Mouse (Mus musculus) heart, embryonic 13.5 days (tissue): ENCODE data around the gene Lemd1. TPM values are rescaled to one million over a fixed set of nuclear protein-coding genes. Genes with fewer than 3 reads are reported as not detected.

Experiments used
- ATAC-seq: fragments of 200-750 bp; cut with Nextera tagmentation; 2 replicates; pipeline ENCODE4 v1.8.0; 2017; ENCODE audit warnings: moderate TSS enrichment; ENCODE audit not compliant: insufficient number of reproducible peaks, low FRiP score, low TSS enrichment; ENCODE audit errors: extremely low read depth
- H3K27ac ChIP-seq: fragments of 300-500 bp; sonication (generic); replicated peaks from 2 replicates; pipeline ENCODE4 v1.5.1; 2015; ENCODE audit warnings: moderate library complexity, mild to moderate bottlenecking, inconsistent platforms
- H3K27me3 ChIP-seq: fragments of 300-500 bp; sonication (generic); replicated peaks from 2 replicates; pipeline ENCODE4 v1.6.1; 2015; ENCODE audit warnings: mild to moderate bottlenecking, inconsistent platforms
- H3K36me3 ChIP-seq: fragments of 300-500 bp; sonication (generic); 2 replicates; pipeline ENCODE4 v1.6.1; 2015; ENCODE audit warnings: mild to moderate bottlenecking, inconsistent platforms
- H3K4me1 ChIP-seq: fragments of 300-500 bp; sonication (generic); 2 replicates; pipeline ENCODE4 v1.6.1; 2015; ENCODE audit warnings: inconsistent platforms
- H3K4me2 ChIP-seq: fragments of 300-500 bp; sonication (generic); 2 replicates; pipeline ENCODE4 v1.6.1; 2015; ENCODE audit warnings: inconsistent platforms, mild to moderate bottlenecking, moderate library complexity
- H3K4me3 ChIP-seq: fragments of 300-500 bp; sonication (generic); 2 replicates; pipeline ENCODE4 v1.5.1; 2015; ENCODE audit warnings: moderate library complexity, mild to moderate bottlenecking, inconsistent platforms
- H3K9ac ChIP-seq: fragments of 300-500 bp; sonication (generic); 2 replicates; pipeline ENCODE4 v1.6.1; 2015; ENCODE audit warnings: inconsistent platforms, mild to moderate bottlenecking, moderate library complexity
- H3K9me3 ChIP-seq: fragments of 300-500 bp; sonication (generic); 2 replicates; pipeline ENCODE4 v1.6.1; 2016; ENCODE audit warnings: inconsistent platforms
- WGBS: fragments of 180-500 bp; shearing (Covaris S2); methylation state at CpG from one replicate; pipeline ENCODE4 v1.1.7; 2015; ENCODE audit warnings: mixed read lengths; 5-methylcytosine and 5-hydroxymethylcytosine counted together
- polyA plus RNA-seq: library from polyadenylated mRNA; unstranded; fragments of >200 nt; fragmentation: Nextera tagmentation; extraction: Ambion mirVana; gene quantifications from 2 replicates; pipeline ENCODE4 v1.2.1, GENCODE M21; 2015

The Lemd1 gene
- polyA plus RNA-seq, 1 experiment from 2014 or later, result not detected

DNA sequence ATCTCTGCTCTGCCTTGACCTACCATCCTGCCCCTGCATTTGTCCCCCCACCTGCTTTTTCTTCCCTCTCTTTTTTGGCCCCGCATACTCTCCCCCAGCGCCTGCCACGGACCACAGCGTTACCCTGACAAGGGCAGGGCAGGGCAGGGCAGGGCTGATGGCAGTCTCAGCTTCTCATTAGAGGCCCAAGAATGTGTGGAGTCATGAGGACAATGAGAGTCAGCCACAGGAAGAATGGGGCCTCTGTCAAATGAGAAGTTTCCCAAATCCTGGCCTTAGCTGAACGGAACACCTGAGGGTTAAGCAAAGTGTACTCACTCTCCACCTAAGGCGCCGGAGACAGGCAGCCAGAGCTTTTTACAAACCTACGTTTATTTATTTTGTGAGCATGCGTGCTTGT lies 3.9 kb downstream of the Lemd1 start:
- no peaks in the 10 kb centered on the region for H3K9me3 ChIP-seq
- 65% methylated on average over 9 of the region's 9 CpGs for WGBS
- no peak overlapping the region for H3K4me3 ChIP-seq
- no peak for ATAC-seq
- peaks cover 96% of the 10 kb centered on the region for H3K27me3 ChIP-seq
- no peak overlapping the region for H3K27ac ChIP-seq
- H3K4me2 ChIP-seq, result no peak overlapping the region
- H3K4me1 ChIP-seq, result peaks cover 43% of the 10 kb centered on the region
- H3K36me3 ChIP-seq, result no peaks in the 10 kb centered on the region
- H3K9ac ChIP-seq, result no peak overlapping the region

GRCm38 (mm10) chr1:132195681-132196080 lies 4.5 kb downstream of the Lemd1 start:
- ATAC-seq, result no peak
- peaks cover 96% of the 10 kb centered on the region for H3K27me3 ChIP-seq

DNA sequence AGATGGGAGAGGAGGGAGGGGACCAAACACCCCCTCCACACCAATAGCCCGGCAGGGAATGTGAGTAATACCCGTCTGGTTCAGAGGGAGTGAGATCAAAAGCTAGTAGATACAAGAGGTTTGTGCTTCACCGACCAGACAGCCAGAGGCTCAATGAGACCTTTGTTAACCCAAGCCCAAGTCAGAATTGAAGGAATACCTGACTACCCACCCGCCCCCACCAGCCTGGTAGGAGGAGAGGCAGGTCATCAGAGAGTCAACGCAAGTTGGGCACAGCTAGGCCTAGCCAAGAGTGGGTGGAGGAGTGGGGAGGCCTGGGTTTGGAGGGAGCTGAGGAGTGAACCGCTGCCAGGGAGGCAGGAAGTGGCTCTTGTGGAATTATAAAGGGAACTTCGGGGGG lies 5.1 kb downstream of the Lemd1 start:
- WGBS, result 42% methylated on average over 7 of the region's 7 CpGs
- Histone ChIP-seq H3K4me1 (peaks cover 37% of the 10 kb centered on the region), H3K9me3 (no peaks in the 10 kb centered on the region), H3K36me3 (no peaks in the 10 kb centered on the region), H3K4me2 (no peak overlapping the region), H3K27me3 (peaks cover 95% of the 10 kb centered on the region), H3K9ac (no peak overlapping the region), H3K27ac (no peak overlapping the region), H3K4me3 (no peak overlapping the region)
- ATAC-seq, result no peak

More at GRCm38 (mm10) chr1:132195681-132196080, 4.5 kb downstream of the Lemd1 start:
- peaks cover 43% of the 10 kb centered on the region for H3K4me1 ChIP-seq
- no peaks in the 10 kb centered on the region for H3K9me3 ChIP-seq
- H3K9ac ChIP-seq, result no peak overlapping the region
- no peaks in the 10 kb centered on the region for H3K36me3 ChIP-seq
- no peak overlapping the region for H3K27ac ChIP-seq
- WGBS, result 46% methylated on average over 5 of the region's 5 CpGs
- H3K4me3 ChIP-seq, result no peak overlapping the region
- no peak overlapping the region for H3K4me2 ChIP-seq

DNA sequence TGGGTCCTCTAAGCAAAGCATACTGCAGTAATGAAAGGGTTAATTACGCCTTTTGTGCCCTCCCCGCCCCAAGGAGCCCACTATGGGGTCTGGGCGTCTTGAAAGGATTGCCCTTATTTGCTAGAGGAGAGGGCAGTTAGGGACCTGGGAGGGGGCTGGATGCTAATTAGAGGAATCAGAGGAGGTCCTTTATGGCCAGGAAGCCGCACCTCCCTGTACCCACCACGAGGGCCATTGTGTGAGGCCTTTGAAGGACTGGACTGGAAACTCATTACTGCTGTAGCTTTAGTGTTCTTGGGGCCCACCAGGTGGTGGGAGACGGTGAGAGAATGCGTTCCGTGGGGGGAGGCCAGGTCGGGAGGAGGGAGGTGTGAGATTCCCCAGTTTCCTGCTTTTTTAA lies 6.4 kb downstream of the Lemd1 start:
- Histone ChIP-seq H3K9me3 (no peaks in the 10 kb centered on the region), H3K9ac (no peak overlapping the region), H3K27me3 (peaks cover 95% of the 10 kb centered on the region), H3K4me1 (peaks cover 29% of the 10 kb centered on the region), H3K27ac (no peak overlapping the region), H3K36me3 (no peaks in the 10 kb centered on the region), H3K4me3 (no peak overlapping the region), H3K4me2 (no peak overlapping the region)
- 21% methylated on average over 9 of the region's 9 CpGs for WGBS
- ATAC-seq, result no peak

DNA sequence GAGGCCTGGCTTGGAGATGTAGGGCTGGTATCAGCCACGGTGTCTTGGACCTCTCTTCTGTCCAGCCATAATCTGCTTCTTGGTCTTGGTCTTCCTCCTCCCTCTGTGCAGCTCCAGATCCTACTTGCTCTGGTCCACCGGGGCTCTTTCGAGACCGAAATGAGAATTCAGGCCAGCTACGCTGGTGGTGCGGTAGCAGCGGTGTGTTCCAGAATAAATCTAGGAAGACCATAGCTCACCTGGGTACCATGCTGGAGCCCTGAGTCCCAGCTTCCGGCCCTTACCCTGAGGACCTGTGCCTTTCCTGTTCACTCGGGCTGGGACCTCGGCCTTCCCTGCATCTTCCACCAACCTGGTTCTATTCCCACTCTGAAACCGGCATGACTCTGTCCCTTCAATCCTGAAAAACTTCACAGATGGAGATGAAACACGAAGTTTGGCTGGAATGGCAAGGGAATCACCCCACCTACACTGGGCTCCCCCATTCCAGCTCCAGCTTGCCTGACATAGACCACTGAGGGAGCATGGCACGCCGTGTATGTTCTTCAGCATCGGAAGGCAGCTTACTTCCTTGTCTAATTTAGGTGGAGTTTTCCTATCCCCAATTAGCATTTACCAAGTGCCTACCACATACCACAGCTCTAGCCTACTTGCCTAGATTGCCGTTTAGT lies 7.3 kb downstream of the Lemd1 start:
- no peak overlapping the region for H3K4me3 ChIP-seq
- ATAC-seq, result no peak
- H3K9ac ChIP-seq, result no peak overlapping the region
- 77% methylated on average over 16 of the region's 16 CpGs for WGBS
- peaks cover 95% of the 10 kb centered on the region for H3K27me3 ChIP-seq
- H3K4me2 ChIP-seq, result no peak overlapping the region
- H3K27ac ChIP-seq, result no peak overlapping the region
- H3K4me1 ChIP-seq, result peaks cover 29% of the 10 kb centered on the region
- no peaks in the 10 kb centered on the region for H3K36me3 ChIP-seq
- no peaks in the 10 kb centered on the region for H3K9me3 ChIP-seq

- peaks cover 27% of the 10 kb centered on the region for H3K4me1 ChIP-seq
- H3K36me3 ChIP-seq, result no peaks in the 10 kb centered on the region
- no peak overlapping the region for H3K27ac ChIP-seq
- H3K9me3 ChIP-seq, result no peaks in the 10 kb centered on the region
- no peak overlapping the region for H3K4me2 ChIP-seq
- peaks cover 94% of the 10 kb centered on the region for H3K27me3 ChIP-seq
- 81% methylated on average over 6 of the region's 6 CpGs for WGBS
- no peak for ATAC-seq
- no peak overlapping the region for H3K4me3 ChIP-seq
- no peak overlapping the region for H3K9ac ChIP-seq
These were observed 8.0 kb downstream of the Lemd1 start for GRCm38 (mm10) chr1:132199244-132199643.

GRCm38 (mm10) chr1:132199934-132200333 lies 8.7 kb downstream of the Lemd1 start:
- H3K4me2 ChIP-seq, result peak overlapping the region; percentile 57
- 0 out of 2 replicates have a peak overlapping the region, but pooled peaks have one; percentile 10 for H3K9ac ChIP-seq
- ATAC-seq, result no peak
- no peaks in the 10 kb centered on the region for H3K9me3 ChIP-seq
- no peaks in the 10 kb centered on the region for H3K36me3 ChIP-seq
- H3K27ac ChIP-seq, result no peak overlapping the region
- H3K27me3 ChIP-seq, result peaks cover 92% of the 10 kb centered on the region
- 19% methylated on average over 12 of the region's 12 CpGs for WGBS
- H3K4me3 ChIP-seq, result peak overlapping the region; percentile 24
- H3K4me1 ChIP-seq, result peaks cover 20% of the 10 kb centered on the region

DNA sequence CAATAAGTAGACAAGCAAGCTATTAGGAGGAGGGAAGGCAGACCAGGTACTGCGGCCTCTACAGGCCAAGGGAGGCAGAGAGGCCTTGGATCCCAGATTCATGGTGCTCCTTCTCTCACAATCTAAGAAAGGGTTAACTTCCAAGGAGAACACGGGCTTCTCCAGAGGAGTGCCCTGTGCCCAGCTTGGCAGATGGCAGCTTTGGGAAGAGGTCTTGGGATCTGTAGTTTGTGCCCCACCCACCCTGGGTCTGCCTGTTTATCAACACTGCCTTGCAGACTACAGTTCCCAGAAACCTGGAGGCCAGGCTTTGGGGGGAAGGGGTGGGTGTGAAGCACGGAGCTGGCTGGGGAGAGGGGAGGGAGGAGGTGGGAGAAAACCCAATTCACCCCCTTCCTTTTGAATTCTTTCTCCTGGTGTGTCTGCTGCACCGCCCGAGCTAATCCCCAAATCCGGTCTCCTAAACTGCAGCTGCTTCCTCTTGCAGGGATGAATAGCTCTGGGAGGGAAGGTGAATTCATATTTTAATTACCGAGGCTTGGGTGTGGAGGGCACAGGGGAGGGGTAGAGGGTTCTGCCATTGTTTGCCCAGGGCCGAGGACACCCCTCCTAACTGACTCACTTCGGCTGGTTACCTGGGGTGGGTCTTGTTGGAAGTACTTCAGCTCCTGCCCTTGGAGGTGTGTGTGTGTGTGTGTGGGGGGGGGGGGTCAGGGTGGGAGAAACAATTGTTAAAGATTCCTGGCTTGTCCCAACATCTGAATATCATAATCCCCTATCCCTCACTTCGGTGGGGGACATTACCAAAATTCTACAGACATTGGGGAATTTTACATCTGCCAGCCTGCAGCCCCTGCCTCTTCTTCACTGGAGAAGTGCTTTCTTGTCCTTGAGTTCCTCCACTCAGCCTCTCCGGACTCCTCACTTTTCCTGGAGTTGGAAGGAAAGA lies 9.6 kb downstream of the Lemd1 start:
- H3K27me3 ChIP-seq, result peaks cover 85% of the 10 kb centered on the region
- H3K4me2 ChIP-seq, result peak overlapping the region; percentile 57
- no peak overlapping the region for H3K27ac ChIP-seq
- no peaks in the 10 kb centered on the region for H3K36me3 ChIP-seq
- WGBS, result 32% methylated on average over 11 of the region's 11 CpGs
- ATAC-seq, result no peak
- H3K4me3 ChIP-seq, result no peak overlapping the region
- peaks cover 18% of the 10 kb centered on the region for H3K4me1 ChIP-seq
- H3K9ac ChIP-seq, result 0 out of 2 replicates have a peak overlapping the region, but pooled peaks have one; percentile 10
- H3K9me3 ChIP-seq, result no peaks in the 10 kb centered on the region

GRCm38 (mm10) chr1:132201511-132201860 lies 10.3 kb downstream of the Lemd1 start:
- Histone ChIP-seq H3K9ac (no peak overlapping the region), H3K4me3 (no peak overlapping the region), H3K36me3 (no peaks in the 10 kb centered on the region), H3K27me3 (peaks cover 82% of the 10 kb centered on the region), H3K9me3 (no peaks in the 10 kb centered on the region), H3K4me1 (peaks cover 22% of the 10 kb centered on the region), H3K27ac (no peak overlapping the region), H3K4me2 (no peak overlapping the region)
- no peak for ATAC-seq
- 34% methylated on average over 4 of the region's 4 CpGs for WGBS

DNA sequence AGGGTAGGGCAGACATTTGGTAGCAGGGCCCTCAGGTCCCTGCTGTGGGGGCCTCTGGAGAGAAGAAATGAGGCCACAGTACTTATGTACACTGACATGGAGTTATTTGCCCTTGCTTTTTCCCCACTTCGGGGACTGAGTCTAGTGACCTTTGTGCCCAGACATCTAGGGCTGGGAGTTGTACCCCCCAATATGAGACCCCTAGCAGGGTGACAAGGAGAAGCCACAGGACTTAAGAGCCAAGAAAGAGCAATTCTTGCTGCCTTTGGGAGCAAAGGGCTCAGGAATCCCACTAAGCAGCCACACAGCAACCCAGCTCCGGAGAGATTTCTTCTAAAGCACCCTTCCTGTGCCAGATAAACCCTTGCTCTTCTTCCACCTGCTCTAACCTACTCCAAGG lies 10.7 kb downstream of the Lemd1 start:
- H3K36me3 ChIP-seq, result no peaks in the 10 kb centered on the region
- ATAC-seq, result no peak
- no peak overlapping the region for H3K9ac ChIP-seq
- H3K4me2 ChIP-seq, result no peak overlapping the region
- 48% methylated on average over 2 of the region's 2 CpGs for WGBS
- H3K27ac ChIP-seq, result no peak overlapping the region
- H3K9me3 ChIP-seq, result no peaks in the 10 kb centered on the region
- H3K4me3 ChIP-seq, result no peak overlapping the region
- H3K27me3 ChIP-seq, result peaks cover 78% of the 10 kb centered on the region
- peaks cover 22% of the 10 kb centered on the region for H3K4me1 ChIP-seq

- Histone ChIP-seq H3K9me3 (no peaks in the 10 kb centered on the region), H3K27ac (no peak overlapping the region), H3K36me3 (no peaks in the 10 kb centered on the region), H3K4me3 (no peak overlapping the region), H3K27me3 (peaks cover 74% of the 10 kb centered on the region), H3K9ac (no peak overlapping the region), H3K4me2 (no peak overlapping the region), H3K4me1 (peaks cover 23% of the 10 kb centered on the region)
- ATAC-seq, result no peak
- WGBS, result 77% methylated on average over 5 of the region's 5 CpGs
These were observed 11.5 kb downstream of the Lemd1 start for GRCm38 (mm10) chr1:132202771-132203170.
